Mouse (Mus musculus) forebrain, embryonic 16.5 days (tissue): Measurements from ENCODE around the gene Ccdc136. TPM values are rescaled to one million over a fixed set of nuclear protein-coding genes. Genes with fewer than 3 reads are reported as not detected.

Experiments used
- ATAC-seq: fragments of 200-750 bp; cut with Nextera tagmentation; 2 replicates; pipeline ENCODE4 v1.8.0; 2017; ENCODE audit warnings: mild to moderate bottlenecking, moderate library complexity
- H3K27ac ChIP-seq: fragments of 300-500 bp; sonication (generic); 2 replicates; pipeline ENCODE4 v1.5.1; 2014; ENCODE audit warnings: low read length, control low read depth
- H3K27me3 ChIP-seq: fragments of 300-500 bp; sonication (generic); replicated peaks from 2 replicates; pipeline ENCODE4 v1.6.1; 2014; ENCODE audit warnings: low read length; ENCODE audit not compliant: control insufficient read depth, insufficient read depth
- H3K36me3 ChIP-seq: fragments of 300-500 bp; sonication (generic); 2 replicates; pipeline ENCODE4 v1.6.1; 2014; ENCODE audit not compliant: control insufficient read depth, insufficient read depth
- H3K4me1 ChIP-seq: fragments of 300-500 bp; sonication (generic); replicated peaks from 2 replicates; pipeline ENCODE4 v1.6.1; 2014; ENCODE audit warnings: low read length; ENCODE audit not compliant: control insufficient read depth, insufficient read depth
- H3K4me2 ChIP-seq: fragments of 300-500 bp; sonication (generic); 2 replicates; pipeline ENCODE4 v1.6.1; 2014; ENCODE audit warnings: mild to moderate bottlenecking, low read length, control low read depth
- H3K4me3 ChIP-seq: fragments of 300-500 bp; sonication (generic); replicated peaks from 2 replicates; pipeline ENCODE4 v1.5.1; 2014; ENCODE audit warnings: mild to moderate bottlenecking, low read length, control low read depth
- H3K9ac ChIP-seq: fragments of 300-500 bp; sonication (generic); replicated peaks from 2 replicates; pipeline ENCODE4 v1.6.1; 2014; ENCODE audit warnings: low read depth, low read length, control low read depth
- H3K9me3 ChIP-seq: fragments of 300-500 bp; sonication (generic); 2 replicates; pipeline ENCODE4 v1.6.1; 2016; ENCODE audit warnings: low read length; ENCODE audit not compliant: control insufficient read depth
- WGBS: fragments of 180-500 bp; shearing (Covaris S2); extraction: QIAGEN DNeasy Blood & Tissue Kit; methylation state at CpG from one replicate; pipeline ENCODE4 v1.1.7; 2014; 5-methylcytosine and 5-hydroxymethylcytosine counted together
- polyA plus RNA-seq: library from polyadenylated mRNA; unstranded; fragments of >200 nt; fragmentation: Nextera tagmentation; extraction: Ambion mirVana; gene quantifications from 2 replicates; pipeline ENCODE4 v1.2.1, GENCODE M21; 2015

Ccdc136 gene
- polyA plus RNA-seq, 1 experiment from 2014 or later, result 37.7 TPM

DNA sequence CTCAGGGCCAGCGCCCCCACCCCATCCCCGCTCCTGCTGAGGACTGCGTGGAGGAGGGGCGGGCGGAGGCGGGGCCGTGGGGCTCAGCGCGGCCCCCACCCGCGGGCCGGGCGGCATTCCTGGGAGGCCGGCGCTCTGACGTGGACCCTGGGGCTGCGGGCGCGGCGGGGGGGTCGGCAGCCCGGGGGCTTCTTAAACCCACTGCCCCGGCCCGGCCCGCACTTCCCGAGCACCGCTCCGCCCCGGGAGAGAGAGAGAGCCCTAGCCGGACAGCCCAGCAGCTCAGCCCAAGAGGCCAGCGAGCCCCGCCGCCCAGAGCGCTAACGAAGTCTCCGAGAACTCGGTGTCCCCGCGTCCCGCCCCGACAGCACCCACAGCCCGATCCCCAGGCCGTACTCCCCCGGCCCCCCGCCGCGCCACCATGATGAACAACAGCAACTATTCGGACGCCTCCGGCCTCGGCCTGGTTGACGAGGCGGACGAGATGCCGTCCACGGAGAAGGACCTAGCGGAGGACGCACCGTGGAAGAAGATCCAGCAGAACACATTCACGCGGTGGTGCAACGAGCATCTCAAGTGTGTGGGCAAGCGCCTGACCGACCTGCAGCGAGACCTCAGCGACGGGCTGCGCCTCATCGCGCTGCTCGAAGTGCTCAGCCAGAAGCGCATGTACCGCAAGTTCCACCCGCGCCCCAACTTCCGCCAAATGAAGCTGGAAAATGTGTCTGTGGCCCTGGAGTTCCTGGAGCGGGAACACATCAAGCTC is 37.1 kb downstream of the Ccdc136 start, which contains the start of gene Flnc:
Flnc (plus strand) TSS at position 219 of the 766 bp plus-strand sequence.
- ATAC-seq, result peak; percentile 41; the same call in 1 of the 2 replicates
- Histone ChIP-seq H3K27me3 (peaks cover 18% of the 10 kb centered on the region), H3K4me2 (peak within 1 kb of the TSS; percentile 87), H3K36me3 (no peaks in the 10 kb centered on the region), H3K27ac (no peak within 1 kb of the TSS), H3K9me3 (no peaks in the 10 kb centered on the region), H3K9ac (peak within 1 kb of the TSS; percentile 50), H3K4me1 (peaks cover 37% of the 10 kb centered on the region), H3K4me3 (peak within 1 kb of the TSS; percentile 47)
- under 1% methylated on average over 74 of the region's 77 CpGs for WGBS

DNA sequence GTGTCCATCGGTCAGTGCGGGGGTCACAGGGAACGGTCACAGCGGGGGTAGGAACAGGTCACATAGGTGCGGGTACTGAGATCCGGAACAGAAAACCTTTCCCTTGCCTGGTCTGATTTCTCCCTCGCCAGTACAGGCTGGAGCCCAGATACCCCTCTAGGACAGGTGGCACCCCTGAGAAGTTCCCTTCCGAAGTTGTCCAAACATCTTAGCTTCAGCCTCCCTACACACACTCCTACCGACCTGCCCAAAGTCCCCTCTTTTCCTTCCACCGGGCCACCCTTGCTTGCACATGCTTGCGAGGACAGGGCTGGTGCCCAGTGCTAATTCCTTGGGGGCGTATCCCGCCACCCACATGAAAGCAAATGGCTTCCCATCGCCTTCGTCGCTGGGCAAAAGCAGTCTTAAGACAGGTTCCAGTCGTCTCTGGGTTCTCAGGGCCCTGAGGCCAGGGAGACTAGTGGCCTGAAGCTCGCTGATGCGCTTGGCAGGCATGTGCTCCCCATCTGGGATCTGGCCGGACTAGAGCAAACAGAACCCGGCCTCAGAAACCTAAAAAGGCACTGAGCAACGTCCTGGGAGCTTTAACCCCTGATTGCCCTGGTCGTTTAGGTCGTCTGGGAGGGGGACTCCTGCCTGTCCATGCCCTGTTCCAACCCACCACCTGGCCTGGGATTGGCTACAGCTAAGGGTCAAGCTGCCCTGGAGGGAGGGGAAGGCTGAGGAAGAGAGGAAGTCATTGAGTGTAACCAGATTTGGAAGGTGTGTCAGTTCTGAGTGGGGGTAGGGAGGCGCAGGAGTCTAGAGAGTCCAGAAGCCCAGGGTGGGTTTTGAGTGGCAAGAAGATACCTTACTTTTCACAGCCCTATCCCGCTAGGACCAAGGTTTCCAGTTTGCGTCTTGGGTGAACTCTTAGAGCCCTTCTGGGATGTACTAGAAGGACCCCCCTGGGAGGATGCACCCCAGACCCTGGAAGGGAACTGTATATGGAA is 38.0 kb downstream of the Ccdc136 start:
- Histone ChIP-seq H3K27me3 (peaks cover 18% of the 10 kb centered on the region), H3K9ac (no peak overlapping the region)
- 14% methylated on average over 27 of the region's 27 CpGs for WGBS

DNA sequence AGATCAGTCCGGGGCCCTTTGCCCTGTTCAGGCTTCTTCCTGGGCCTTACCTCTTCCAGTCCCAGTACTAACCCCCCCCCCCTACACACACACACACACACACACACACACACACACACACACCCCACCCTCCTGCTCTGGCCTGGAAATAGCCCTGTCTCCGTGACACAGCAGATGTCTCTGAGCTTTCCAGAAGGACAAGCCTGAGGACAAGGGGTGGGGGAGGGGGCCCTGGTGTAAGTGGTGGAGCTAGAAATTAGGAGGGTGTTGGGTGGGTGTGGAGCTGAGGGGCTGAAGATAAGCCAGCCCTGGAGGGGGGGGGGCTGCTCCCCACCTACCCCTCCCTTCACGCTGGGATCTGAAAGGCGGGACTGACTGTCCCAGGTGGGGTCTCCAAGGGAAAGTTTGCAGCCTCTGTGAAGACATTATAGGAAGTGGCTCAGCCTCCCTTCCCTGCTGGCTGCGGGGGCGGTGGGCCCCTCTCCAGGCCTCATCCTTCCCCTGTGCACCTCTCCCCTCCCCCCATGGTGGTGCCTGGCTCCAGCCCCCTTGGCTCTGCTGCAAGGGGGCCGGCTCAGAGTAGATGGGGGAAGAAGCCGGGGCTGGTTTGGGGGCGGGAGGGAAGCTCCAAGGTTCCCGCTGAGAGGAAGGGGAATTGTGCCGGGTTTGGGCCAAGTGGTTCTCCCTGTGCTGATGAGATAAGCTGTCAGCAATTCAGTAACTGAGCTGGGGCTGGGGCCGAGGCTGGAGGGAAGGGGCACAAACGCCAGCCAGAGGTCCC is 39.0 kb downstream of the Ccdc136 start:
- Histone ChIP-seq H3K9me3 (no peaks in the 10 kb centered on the region), H3K27ac (no peak overlapping the region), H3K4me3 (no peak overlapping the region), H3K4me2 (peak overlapping the region; percentile 20; the same call in 1 of the 2 replicates), H3K36me3 (no peaks in the 10 kb centered on the region), H3K4me1 (peaks cover 37% of the 10 kb centered on the region), H3K27me3 (peaks cover 18% of the 10 kb centered on the region), H3K9ac (no peak overlapping the region)
- ATAC-seq, result no peak; the same call in 1 of the 2 replicates
- 6% methylated on average over 10 of the region's 13 CpGs for WGBS

More for the DNA sequence above, 38.0 kb downstream of the Ccdc136 start:
- Histone ChIP-seq H3K4me1 (peaks cover 37% of the 10 kb centered on the region), H3K9me3 (no peaks in the 10 kb centered on the region), H3K4me2 (peak overlapping the region; percentile 87), H3K4me3 (peak overlapping the region; percentile 47), H3K36me3 (no peaks in the 10 kb centered on the region), H3K27ac (no peak overlapping the region)
- ATAC-seq, result no peak

DNA sequence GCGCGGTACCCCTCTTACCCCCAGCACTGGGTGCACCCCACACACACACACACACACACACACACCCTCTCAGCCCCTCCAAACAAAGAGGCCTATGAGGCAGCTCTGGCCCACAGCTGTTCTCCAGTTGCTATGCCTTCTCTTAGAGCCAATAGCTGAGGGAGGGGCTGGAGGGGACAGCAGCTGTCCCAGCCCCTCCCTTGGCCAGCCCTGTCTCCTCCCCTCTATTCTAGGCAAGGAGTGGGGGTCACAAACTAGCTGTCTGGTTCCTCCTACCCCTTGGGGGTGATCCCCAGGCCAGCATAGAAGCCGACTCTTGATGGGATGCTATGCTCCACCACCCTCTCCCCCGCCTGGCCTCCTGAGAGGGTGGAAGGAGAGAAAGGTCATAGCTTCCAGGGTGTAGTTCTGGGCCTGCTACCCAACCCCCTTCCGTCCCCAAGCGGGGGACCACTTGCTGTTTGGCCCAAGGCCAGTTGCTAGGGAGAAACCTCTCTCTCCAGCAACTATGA is 39.9 kb downstream of the Ccdc136 start:
- 15% methylated on average over 6 of the region's 6 CpGs for WGBS
- no peaks in the 10 kb centered on the region for H3K36me3 ChIP-seq
- H3K9me3 ChIP-seq, result no peaks in the 10 kb centered on the region
- peaks cover 18% of the 10 kb centered on the region for H3K27me3 ChIP-seq
- no peak overlapping the region for H3K9ac ChIP-seq
- H3K4me2 ChIP-seq, result peak overlapping the region; percentile 24; the same call in 1 of the 2 replicates
- H3K27ac ChIP-seq, result no peak overlapping the region
- peaks cover 37% of the 10 kb centered on the region for H3K4me1 ChIP-seq
- ATAC-seq, result peak; percentile 27
- H3K4me3 ChIP-seq, result no peak overlapping the region

DNA sequence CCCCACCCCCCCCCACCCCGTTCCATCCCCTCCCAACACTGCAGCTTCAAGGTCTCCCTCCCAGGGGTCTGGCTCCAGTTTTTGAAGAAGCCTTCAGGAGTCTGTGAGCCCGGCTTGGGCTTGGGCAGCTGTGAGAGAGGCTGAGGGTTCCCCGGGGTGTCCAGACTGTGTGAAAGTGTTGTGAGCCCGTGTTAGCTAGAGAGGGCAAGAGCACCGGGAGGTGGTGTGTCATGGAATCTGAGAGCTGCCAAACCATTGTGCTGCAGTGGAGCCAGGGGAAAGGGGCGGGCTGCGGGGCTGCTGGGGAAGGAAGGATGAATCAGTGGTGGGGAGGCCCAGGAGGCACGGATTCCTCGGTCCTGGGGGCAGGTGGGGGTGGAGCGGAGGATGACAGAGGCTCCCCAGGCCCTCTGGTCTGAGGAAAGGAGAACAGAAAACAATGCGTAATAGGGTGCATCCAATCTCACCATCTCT is 40.4 kb downstream of the Ccdc136 start:
- 4% methylated on average over 11 of the region's 11 CpGs for WGBS
- no peak overlapping the region for H3K27ac ChIP-seq
- peaks cover 18% of the 10 kb centered on the region for H3K27me3 ChIP-seq
- H3K4me2 ChIP-seq, result no peak overlapping the region
- no peak overlapping the region for H3K4me3 ChIP-seq
- H3K9me3 ChIP-seq, result no peaks in the 10 kb centered on the region
- ATAC-seq, result 0 out of 2 replicates have a peak, but pooled peaks have one; percentile 17
- no peaks in the 10 kb centered on the region for H3K36me3 ChIP-seq
- H3K4me1 ChIP-seq, result peaks cover 34% of the 10 kb centered on the region
- no peak overlapping the region for H3K9ac ChIP-seq

DNA sequence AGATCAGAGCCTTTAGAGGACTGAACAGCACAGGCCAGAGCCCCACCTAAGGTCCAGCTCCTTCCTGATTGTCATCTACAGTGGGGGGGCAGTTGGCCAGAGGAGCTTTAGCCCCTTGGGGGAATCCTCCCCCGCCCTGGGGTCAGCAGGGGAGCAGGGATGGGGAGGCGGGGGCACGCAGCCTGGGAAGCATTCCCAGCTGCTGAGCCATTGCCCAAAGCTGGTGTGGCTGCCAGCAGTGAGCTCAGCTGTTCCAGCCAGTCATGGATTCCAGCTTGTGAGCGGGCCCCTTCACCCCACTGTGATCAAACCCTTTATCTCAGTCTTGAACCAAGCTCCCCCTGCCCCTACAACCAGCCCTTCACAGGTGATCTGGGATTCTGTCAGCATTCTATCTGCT is 43.1 kb downstream of the Ccdc136 start:
- Histone ChIP-seq H3K27me3 (peaks cover 5% of the 10 kb centered on the region), H3K9ac (no peak overlapping the region), H3K36me3 (no peaks in the 10 kb centered on the region), H3K4me1 (peaks cover 19% of the 10 kb centered on the region), H3K4me2 (no peak overlapping the region), H3K4me3 (no peak overlapping the region), H3K9me3 (no peaks in the 10 kb centered on the region), H3K27ac (no peak overlapping the region)
- no peak for ATAC-seq
- 80% methylated on average over 4 of the region's 4 CpGs for WGBS

DNA sequence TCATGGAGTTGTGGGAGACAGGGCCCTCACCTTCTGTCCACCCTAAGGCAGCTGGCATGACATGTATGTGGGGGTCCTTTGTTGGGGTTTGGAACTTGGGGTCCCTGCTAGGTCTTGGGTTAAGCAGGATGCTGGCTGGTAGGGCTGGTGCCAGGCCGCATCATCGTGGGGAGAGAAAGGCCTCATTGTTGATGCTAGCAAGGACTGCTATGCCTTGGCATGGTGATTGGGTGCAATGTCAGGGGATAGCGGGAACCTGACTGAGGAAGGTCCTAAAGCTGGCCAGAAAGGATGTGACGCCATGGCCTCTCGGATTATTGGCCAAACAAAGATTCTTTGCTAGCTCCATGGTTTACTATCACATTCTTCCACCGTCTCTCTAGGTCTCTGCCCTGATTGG is 43.7 kb downstream of the Ccdc136 start:
- H3K4me2 ChIP-seq, result no peak overlapping the region
- no peak overlapping the region for H3K27ac ChIP-seq
- H3K9ac ChIP-seq, result no peak overlapping the region
- peaks cover 19% of the 10 kb centered on the region for H3K4me1 ChIP-seq
- 89% methylated on average over 6 of the region's 6 CpGs for WGBS
- H3K4me3 ChIP-seq, result no peak overlapping the region
- no peaks in the 10 kb centered on the region for H3K9me3 ChIP-seq
- no peaks in the 10 kb centered on the region for H3K36me3 ChIP-seq
- ATAC-seq, result no peak
- H3K27me3 ChIP-seq, result no peaks in the 10 kb centered on the region; the same call in 1 of the 2 replicates

DNA sequence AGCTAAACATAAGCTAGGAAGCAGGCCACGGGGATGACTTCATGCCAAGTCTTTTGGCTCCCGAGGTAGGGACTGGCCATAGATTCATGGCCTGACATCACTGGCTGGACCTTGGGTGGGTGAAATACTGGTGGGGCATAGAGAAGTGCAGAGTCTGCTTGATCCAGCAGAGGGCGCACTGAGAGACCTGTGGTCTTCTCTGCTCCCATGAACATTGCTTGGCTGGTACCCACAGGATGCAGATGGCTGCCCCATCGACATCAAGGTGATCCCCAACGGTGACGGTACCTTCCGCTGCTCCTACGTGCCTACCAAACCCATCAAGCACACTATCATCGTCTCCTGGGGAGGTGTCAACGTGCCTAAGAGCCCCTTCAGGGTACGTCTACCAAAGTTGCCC is 48.7 kb downstream of the Ccdc136 start:
- H3K36me3 ChIP-seq, result no peaks in the 10 kb centered on the region
- no peak overlapping the region for H3K9ac ChIP-seq
- no peak overlapping the region for H3K4me2 ChIP-seq
- H3K4me3 ChIP-seq, result no peak overlapping the region
- H3K27ac ChIP-seq, result no peak overlapping the region
- no peak for ATAC-seq
- H3K9me3 ChIP-seq, result no peaks in the 10 kb centered on the region
- 72% methylated on average over 11 of the region's 11 CpGs for WGBS
- H3K4me1 ChIP-seq, result no peaks in the 10 kb centered on the region
- no peaks in the 10 kb centered on the region for H3K27me3 ChIP-seq
